Mouse (Mus musculus) embryonic fibroblast, embryonic 13.5 days (primary cell): ENCODE measurements around the gene Hacl1.

Experiments used
- CTCF ChIP-seq: IDR thresholded peaks from 2 replicates; pipeline ENCODE4 v1.5.1; 2011; ENCODE audit warnings: mild to moderate bottlenecking, control low read depth, low read length, moderate library complexity, borderline replicate concordance; ENCODE audit not compliant: insufficient read depth
- POLR2A ChIP-seq: IDR thresholded peaks from 2 replicates; pipeline ENCODE4 v1.6.1; 2011; ENCODE audit warnings: low read depth, mild to moderate bottlenecking, control low read depth, low read length, moderate library complexity

GRCm38 (mm10) chr14:31655406-31655805 is 14.3 kb upstream of the Hacl1 start:
- TF ChIP-seq CTCF (no peak), POLR2A (no peak)
